In the genomic region with DNA sequence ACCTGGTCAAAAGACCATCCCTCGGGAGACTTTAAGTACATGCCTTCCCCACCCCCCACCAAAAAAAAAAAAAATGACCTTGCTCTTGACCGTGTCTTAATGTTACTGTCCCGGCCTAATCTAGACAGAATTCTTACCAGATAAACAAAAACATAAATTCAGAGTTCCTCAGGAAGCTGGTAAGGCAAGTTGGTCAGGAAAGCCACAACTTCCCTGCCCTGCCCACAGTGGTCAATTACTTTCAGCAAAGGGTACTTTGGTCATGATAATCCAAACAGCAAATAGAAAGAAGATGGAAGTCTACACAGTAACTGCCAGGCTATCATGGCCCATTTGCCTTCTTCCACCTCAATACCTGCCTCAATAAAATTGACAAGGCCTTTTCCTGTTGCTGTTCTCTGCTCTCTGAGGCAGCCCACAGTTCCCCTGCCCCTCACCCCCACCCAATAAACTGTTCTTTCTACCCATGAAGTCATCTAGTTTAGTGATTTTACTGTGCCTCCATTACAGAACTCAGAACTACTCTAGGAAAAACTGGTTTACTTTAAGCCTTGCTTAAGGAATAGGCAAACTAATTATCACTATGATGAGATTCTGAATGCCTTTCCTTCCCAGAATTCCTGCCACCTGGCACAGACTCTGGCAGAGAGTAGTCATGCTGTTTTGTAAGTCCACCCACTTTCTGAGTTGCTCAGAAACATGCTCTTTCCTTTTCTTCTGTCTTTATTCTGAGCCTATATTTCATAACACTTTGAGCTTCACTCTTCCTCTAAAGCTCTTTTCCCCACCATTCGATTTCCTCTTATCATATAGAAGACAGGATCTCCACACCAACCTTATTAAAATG, we compare ENCODE assay signal across 23 mouse cellular contexts.
A peak's percentile ranks its signal among the peaks of the same experiment; 100 is the strongest.
DNase-seq lines count a peak whose midpoint lies in the region; TF ChIP-seq lines count a peak whose summit lies in the region.
"Had no signal": no experiment of that assay in that cellular context is flagged by ENCODE, and none has a peak within 500 bp of the region (broad histone marks: within the 10 kb centered on the region; RNA-seq: fewer than 3 reads in every experiment).

No protein-coding gene starts in this region.

- WGBS in thymus, adult 2 months, result 48% methylated on average over 4 of the region's 4 CpGs

- no peak for TF ChIP-seq CTCF in thymus, adult 2 months (IDR thresholded peaks at IDR 0.05; ENCODE audit: borderline replicate concordance, control insufficient read depth, extremely low read depth, insufficient read depth, low read length, poor library complexity)

- H3K36me3 ChIP-seq in thymus, adult 2 months (ENCODE audit: control insufficient read depth, insufficient read depth, low read length), result no peaks in the 10 kb centered on the region
- H3K36me3 ChIP-seq: forebrain, embryonic 10.5 days; heart, embryonic 13.5 days; hindbrain, embryonic 13.5 days; kidney, embryonic 15.5 days; liver, embryonic 13.5 days; midbrain, embryonic 13.5 days had no signal

- H3K27ac ChIP-seq in thymus, adult 2 months (ENCODE audit: control insufficient read depth, insufficient read depth, low read length), result no peak overlapping the region
- H3K27ac ChIP-seq: forebrain, embryonic 10.5 days; heart, embryonic 13.5 days; hindbrain, embryonic 13.5 days; kidney, embryonic 15.5 days; liver, embryonic 13.5 days; midbrain, embryonic 13.5 days; stomach, postnatal 0 days had no signal

- H3K4me1 ChIP-seq in thymus, adult 2 months (replicated peaks; ENCODE audit: control insufficient read depth, insufficient read depth, low read length), result no peaks in the 10 kb centered on the region
- H3K4me1 ChIP-seq: forebrain, embryonic 10.5 days; heart, embryonic 13.5 days; hindbrain, embryonic 13.5 days; kidney, embryonic 15.5 days; liver, embryonic 13.5 days; midbrain, embryonic 13.5 days had no signal

- no peak overlapping the region for H3K4me3 ChIP-seq in thymus, adult 2 months (ENCODE audit: control insufficient read depth, insufficient read depth, low read length)
- H3K4me3 ChIP-seq: forebrain, embryonic 10.5 days; heart, embryonic 13.5 days; hindbrain, embryonic 13.5 days; kidney, embryonic 15.5 days; liver, embryonic 13.5 days; midbrain, embryonic 13.5 days had no signal

- intact Hi-C loops in left cerebral cortex, postnatal 14 days (cut with DNase I), result no loop called here

- peak; percentile 31 to 49 for DNase-seq in left cerebral cortex, adult 18-20 months (ENCODE audit: low spot score in 2 of 2)
- no peak for DNase-seq in left cerebral cortex, adult 11 months (ENCODE audit: low spot score)
- peak; percentile 78 for DNase-seq in brain, adult 2 months (ENCODE audit: low read depth, low spot score)
- peak; percentile 23 to 61 for DNase-seq in frontal cortex, postnatal 36 days (ENCODE audit: low spot score in 2 of 2)
- peak; percentile 9 to 48 for DNase-seq in left cerebral cortex, postnatal 14 days (ENCODE audit: low spot score in 2 of 2)
- no peak for DNase-seq in adipocyte (ENCODE audit: low spot score)
- no peak for DNase-seq in thymus, adult 2 months
- no peak for DNase-seq in adrenal gland, adult 2 months
- DNase-seq: adrenal gland, postnatal 14 days; cerebellum, adult 9-11 months; forebrain, postnatal 0 days; gastrocnemius, postnatal 14 days; heart, adult 18-20 months; kidney, adult 11 months; kidney, postnatal 4 days; liver, embryonic 13.5 days; thymus, postnatal 25 days had no signal

- TF ChIP-seq POLR2A in thymus, adult 2 months (IDR thresholded peaks at IDR 0.05; ENCODE audit: control insufficient read depth, extremely low read depth, insufficient read depth, low read length, poor library complexity), result no peak

- no peaks in the 10 kb centered on the region for H3K27me3 ChIP-seq in thymus, adult 2 months (ENCODE audit: control insufficient read depth, insufficient read depth, low read length)
- H3K27me3 ChIP-seq: heart, embryonic 13.5 days; hindbrain, embryonic 13.5 days; kidney, embryonic 15.5 days; liver, embryonic 13.5 days; midbrain, embryonic 13.5 days had no signal

Comparison
In these comparisons a context has a peak if more than half of its experiments do, and no peak if none do; other contexts are left out.
1. DNase-seq: peak in left cerebral cortex, adult 18-20 months (2 of 2), brain, adult 2 months (single experiment), frontal cortex, postnatal 36 days (2 of 2) and left cerebral cortex, postnatal 14 days (2 of 2); none in left cerebral cortex, adult 11 months (single experiment), adipocyte (single experiment), thymus, adult 2 months (single experiment) and adrenal gland, adult 2 months (single experiment).